Mouse (Mus musculus) B cell, adult 67 days (primary cell): ENCODE results near the gene Pum2. TPM values are rescaled to one million over a fixed set of nuclear protein-coding genes. Genes with fewer than 3 reads are reported as not detected.

ENCODE experiments used
- total RNA-seq, 2 experiments: library from RNA; stranded (reverse); gene quantifications; 4 replicates each; pipeline ENCODE4 v1.2.4; 2023

Gene Pum2
- total RNA-seq: 100 to 1,000 TPM; 269 to 295 TPM

DNA sequence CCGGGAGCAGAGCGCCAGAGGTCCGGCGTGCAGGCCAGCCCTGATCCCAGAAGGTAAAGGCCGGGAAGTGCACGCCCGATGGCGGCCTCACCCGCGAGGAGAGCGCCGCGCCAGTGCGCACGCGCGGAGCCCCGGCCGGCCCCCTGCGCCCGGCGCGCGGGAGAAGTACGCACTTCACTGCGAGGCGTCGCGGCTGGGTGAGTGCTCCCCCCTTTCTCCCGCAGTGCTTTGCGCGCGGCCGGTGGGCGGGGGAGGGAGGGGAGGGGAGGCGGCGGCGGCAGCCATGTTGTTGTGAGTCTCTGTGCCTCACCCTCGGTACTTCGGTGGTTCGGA, at the start of gene Pum2:
Gene Pum2, plus strand, starts transcription at position 161 of the 333 bp plus-strand sequence.

GRCm38 (mm10) chr12:8770946-8771843, 97.3 kb downstream of the Pum2 start, which contains the start of gene Sdc1:
Gene Sdc1, plus strand, starts transcription at chr12:8771323.

Other genes with a start within 250 kb of the Pum2 start
- 100 to 1,000 TPM; 321 to 506 TPM for gene Rhob, start 174.1 kb upstream of the Pum2 start, total RNA-seq
- gene Slc7a15, start 75.1 kb upstream of the Pum2 start, total RNA-seq: not detected
- 10 to 100 TPM; 16.0 to 19.5 TPM for gene Sdc1, start 97.2 kb downstream of the Pum2 start, total RNA-seq
- 10 to 100 TPM; 99.0 to 99.7 TPM for gene Laptm4a, start 247.5 kb downstream of the Pum2 start, total RNA-seq